Mouse (Mus musculus): ENCODE measurements around the gene Crisp2. TPM values are rescaled to one million over a fixed set of nuclear protein-coding genes. Genes with fewer than 3 reads are reported as not detected.
A peak's percentile ranks its signal among the peaks of the same experiment; 100 is the strongest.

Gene Crisp2
- not detected in 2 replicates for polyA plus RNA-seq (2011; ENCODE audit: insufficient read depth, insufficient read length, low read depth, missing spikeins)

DNA sequence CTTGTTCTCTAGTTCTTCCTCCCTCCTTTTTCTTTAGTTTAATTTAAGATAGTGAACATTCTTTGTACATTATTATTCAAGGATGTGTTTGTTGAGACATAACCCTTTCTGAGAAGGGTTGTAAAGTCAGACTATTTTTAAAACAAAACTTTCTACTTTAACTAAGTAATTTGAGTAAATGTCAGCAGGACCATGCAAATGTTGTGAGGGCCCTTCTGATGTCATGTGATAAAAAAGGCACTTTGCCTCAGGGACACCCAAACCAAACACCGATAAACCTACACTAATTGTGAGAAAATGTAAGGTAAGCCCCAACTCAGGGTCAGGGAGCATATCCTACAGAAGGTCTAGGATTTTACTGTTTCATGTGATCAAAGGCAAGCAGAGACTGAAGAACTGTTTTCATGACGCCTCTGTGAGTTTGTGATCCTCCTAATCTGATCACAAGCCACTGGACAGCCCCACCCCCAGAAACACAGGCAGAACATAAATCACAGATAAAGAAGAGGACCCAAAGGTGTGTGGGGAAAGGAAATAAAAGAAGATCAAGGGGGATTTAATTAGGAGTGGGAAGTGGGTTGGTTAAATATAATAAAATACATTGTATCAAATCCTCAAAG, at the start of gene Crisp2:
Crisp2 (minus strand) TSS at position 51 of the 620 bp plus-strand sequence.
- H3K27ac ChIP-seq (ENCODE audit: insufficient read depth, low read length), result no peak within 1 kb of the TSS
- no peaks in the 10 kb centered on the region for H3K4me1 ChIP-seq (ENCODE audit: control insufficient read depth, insufficient read depth, low read length)
- no peak within 1 kb of the TSS for H3K9ac ChIP-seq (ENCODE audit: low read depth, poor library complexity, severe bottlenecking)
- H3K27me3 ChIP-seq (ENCODE audit: control insufficient read depth, insufficient read depth, low read length, poor library complexity, severe bottlenecking), result no peaks in the 10 kb centered on the region
- no peaks in the 10 kb centered on the region for H3K36me3 ChIP-seq (ENCODE audit: control insufficient read depth, insufficient read depth, low read length, poor library complexity, severe bottlenecking)
- no peaks in the 10 kb centered on the region for H3K9me3 ChIP-seq (replicated peaks; ENCODE audit: control insufficient read depth, insufficient read depth, low read length, poor library complexity, severe bottlenecking)
- TF ChIP-seq POLR2A (IDR thresholded peaks at IDR 0.05; ENCODE audit: insufficient read depth, low read length), result no peak
- TF ChIP-seq EP300 (IDR thresholded peaks at IDR 0.05; ENCODE audit: insufficient read depth, low read depth, low read length), result no peak
- TF ChIP-seq CTCF (IDR thresholded peaks at IDR 0.05; ENCODE audit: low read depth, low read length), result no peak
- no peak within 1 kb of the TSS for H3K4me3 ChIP-seq (ENCODE audit: low read depth, low read length)

DNA sequence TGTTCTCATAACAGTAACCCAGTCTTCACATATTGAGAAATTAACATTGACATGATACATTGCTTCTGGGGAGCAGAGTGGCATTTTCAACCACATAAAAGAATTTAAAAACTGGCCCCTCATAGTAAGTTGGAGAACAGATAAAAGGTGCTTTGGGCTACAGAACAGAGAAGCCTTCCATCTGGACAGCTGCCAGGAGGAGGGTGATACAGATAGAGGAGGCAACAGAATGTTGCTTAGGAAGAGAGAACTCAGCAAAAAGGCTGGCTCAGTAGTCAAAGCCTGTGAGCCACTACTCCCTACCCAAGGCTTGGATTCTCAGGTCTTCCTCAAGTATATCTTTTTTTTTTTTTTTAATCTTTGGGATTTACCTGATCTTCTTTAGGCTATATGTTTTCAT, 48.3 kb upstream of the Crisp2 start:
- Histone ChIP-seq H3K9me3 (replicated peaks; ENCODE audit: control insufficient read depth, insufficient read depth, low read length, poor library complexity, severe bottlenecking) (no peaks in the 10 kb centered on the region), H3K36me3 (ENCODE audit: control insufficient read depth, insufficient read depth, low read length, poor library complexity, severe bottlenecking) (no peaks in the 10 kb centered on the region), H3K9ac (ENCODE audit: low read depth, poor library complexity, severe bottlenecking) (no peak overlapping the region), H3K4me1 (ENCODE audit: control insufficient read depth, insufficient read depth, low read length) (peaks cover 1% of the 10 kb centered on the region), H3K4me3 (ENCODE audit: low read depth, low read length) (no peak overlapping the region), H3K27me3 (ENCODE audit: control insufficient read depth, insufficient read depth, low read length, poor library complexity, severe bottlenecking) (no peaks in the 10 kb centered on the region), H3K27ac (ENCODE audit: insufficient read depth, low read length) (peak overlapping the region; percentile 78)
- TF ChIP-seq CTCF (IDR thresholded peaks at IDR 0.05; ENCODE audit: low read depth, low read length) (no peak), EP300 (IDR thresholded peaks at IDR 0.05; ENCODE audit: insufficient read depth, low read depth, low read length) (no peak), POLR2A (IDR thresholded peaks at IDR 0.05; ENCODE audit: insufficient read depth, low read length) (no peak)

DNA sequence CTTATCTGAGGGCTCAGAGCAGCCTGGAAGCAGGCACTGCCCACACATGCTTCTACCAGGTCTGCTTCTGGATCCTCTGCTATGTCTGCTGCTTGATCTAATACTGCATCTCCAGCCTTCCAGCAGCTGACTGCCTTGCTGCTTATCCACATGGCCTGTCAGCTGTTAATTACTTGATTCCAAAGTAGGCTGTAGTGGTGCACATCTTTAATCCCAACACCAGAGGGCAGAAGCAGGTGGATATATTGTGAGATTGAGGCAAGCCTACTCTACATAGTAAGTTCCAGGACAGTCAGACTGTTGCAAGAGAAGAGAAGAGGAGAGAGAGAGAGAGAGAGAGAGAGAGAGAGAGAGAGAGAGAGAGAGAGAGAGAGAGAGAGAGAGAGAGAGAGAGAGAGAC, 30.5 kb upstream of the Crisp2 start:
- no peaks in the 10 kb centered on the region for H3K27me3 ChIP-seq (ENCODE audit: control insufficient read depth, insufficient read depth, low read length, poor library complexity, severe bottlenecking)
- H3K27ac ChIP-seq (ENCODE audit: insufficient read depth, low read length), result no peak overlapping the region
- no peak for TF ChIP-seq POLR2A (IDR thresholded peaks at IDR 0.05; ENCODE audit: insufficient read depth, low read length)
- TF ChIP-seq CTCF (IDR thresholded peaks at IDR 0.05; ENCODE audit: low read depth, low read length), result peak; percentile 35
- H3K9me3 ChIP-seq (replicated peaks; ENCODE audit: control insufficient read depth, insufficient read depth, low read length, poor library complexity, severe bottlenecking), result no peaks in the 10 kb centered on the region
- H3K4me3 ChIP-seq (ENCODE audit: low read depth, low read length), result no peak overlapping the region
- H3K36me3 ChIP-seq (ENCODE audit: control insufficient read depth, insufficient read depth, low read length, poor library complexity, severe bottlenecking), result no peaks in the 10 kb centered on the region
- no peaks in the 10 kb centered on the region for H3K4me1 ChIP-seq (ENCODE audit: control insufficient read depth, insufficient read depth, low read length)
- H3K9ac ChIP-seq (ENCODE audit: low read depth, poor library complexity, severe bottlenecking), result no peak overlapping the region

DNA sequence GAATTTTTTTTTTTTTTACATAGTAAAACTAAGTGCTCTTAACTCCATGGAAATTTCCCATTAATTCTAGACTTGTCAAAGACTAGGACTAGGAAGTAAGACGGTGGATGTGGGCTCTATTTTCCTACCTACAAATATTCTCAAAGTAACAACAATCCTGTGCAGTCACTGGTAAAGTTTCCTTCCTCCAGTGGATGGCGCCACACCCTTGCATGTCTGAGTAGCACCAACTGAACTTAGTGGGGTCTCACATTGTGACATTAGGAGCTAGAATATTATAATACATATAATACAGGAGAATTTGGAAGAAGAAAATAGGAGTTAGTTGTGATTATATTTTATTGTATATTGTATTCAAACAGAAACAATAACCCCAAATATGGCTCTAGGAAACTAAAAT, 25.1 kb upstream of the Crisp2 start:
- Histone ChIP-seq H3K9ac (ENCODE audit: low read depth, poor library complexity, severe bottlenecking) (no peak overlapping the region), H3K27ac (ENCODE audit: insufficient read depth, low read length) (no peak overlapping the region), H3K4me1 (ENCODE audit: control insufficient read depth, insufficient read depth, low read length) (no peaks in the 10 kb centered on the region), H3K4me3 (ENCODE audit: low read depth, low read length) (no peak overlapping the region), H3K27me3 (ENCODE audit: control insufficient read depth, insufficient read depth, low read length, poor library complexity, severe bottlenecking) (no peaks in the 10 kb centered on the region), H3K9me3 (replicated peaks; ENCODE audit: control insufficient read depth, insufficient read depth, low read length, poor library complexity, severe bottlenecking) (no peaks in the 10 kb centered on the region), H3K36me3 (ENCODE audit: control insufficient read depth, insufficient read depth, low read length, poor library complexity, severe bottlenecking) (no peaks in the 10 kb centered on the region)
- TF ChIP-seq POLR2A (IDR thresholded peaks at IDR 0.05; ENCODE audit: insufficient read depth, low read length) (no peak), EP300 (IDR thresholded peaks at IDR 0.05; ENCODE audit: insufficient read depth, low read depth, low read length) (no peak), CTCF (IDR thresholded peaks at IDR 0.05; ENCODE audit: low read depth, low read length) (no peak)

DNA sequence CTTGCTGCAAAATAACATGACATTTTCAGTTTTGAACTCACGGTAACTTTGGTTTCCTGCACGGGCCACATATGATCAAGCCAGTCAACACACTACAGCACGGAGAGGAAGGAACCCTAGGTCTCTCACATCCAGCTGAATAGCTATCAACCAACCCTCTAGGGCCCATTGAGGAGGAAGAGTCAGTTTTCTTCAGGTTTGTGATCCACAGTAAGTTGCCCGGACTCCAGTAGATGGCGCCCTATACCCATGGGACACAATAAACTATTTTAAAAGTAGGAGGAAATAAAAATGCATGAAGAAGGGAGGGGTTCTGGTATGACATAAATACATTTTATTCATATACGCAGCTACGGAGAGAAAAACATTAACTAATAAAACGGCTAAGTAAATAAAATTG, 17.7 kb upstream of the Crisp2 start:
- Histone ChIP-seq H3K9me3 (replicated peaks; ENCODE audit: control insufficient read depth, insufficient read depth, low read length, poor library complexity, severe bottlenecking) (no peaks in the 10 kb centered on the region), H3K4me3 (ENCODE audit: low read depth, low read length) (no peak overlapping the region), H3K27ac (ENCODE audit: insufficient read depth, low read length) (no peak overlapping the region), H3K27me3 (ENCODE audit: control insufficient read depth, insufficient read depth, low read length, poor library complexity, severe bottlenecking) (no peaks in the 10 kb centered on the region), H3K4me1 (ENCODE audit: control insufficient read depth, insufficient read depth, low read length) (no peaks in the 10 kb centered on the region), H3K9ac (ENCODE audit: low read depth, poor library complexity, severe bottlenecking) (no peak overlapping the region), H3K36me3 (ENCODE audit: control insufficient read depth, insufficient read depth, low read length, poor library complexity, severe bottlenecking) (no peaks in the 10 kb centered on the region)
- no peak for TF ChIP-seq POLR2A (IDR thresholded peaks at IDR 0.05; ENCODE audit: insufficient read depth, low read length)
- peak; percentile 30 for TF ChIP-seq CTCF (IDR thresholded peaks at IDR 0.05; ENCODE audit: low read depth, low read length)

DNA sequence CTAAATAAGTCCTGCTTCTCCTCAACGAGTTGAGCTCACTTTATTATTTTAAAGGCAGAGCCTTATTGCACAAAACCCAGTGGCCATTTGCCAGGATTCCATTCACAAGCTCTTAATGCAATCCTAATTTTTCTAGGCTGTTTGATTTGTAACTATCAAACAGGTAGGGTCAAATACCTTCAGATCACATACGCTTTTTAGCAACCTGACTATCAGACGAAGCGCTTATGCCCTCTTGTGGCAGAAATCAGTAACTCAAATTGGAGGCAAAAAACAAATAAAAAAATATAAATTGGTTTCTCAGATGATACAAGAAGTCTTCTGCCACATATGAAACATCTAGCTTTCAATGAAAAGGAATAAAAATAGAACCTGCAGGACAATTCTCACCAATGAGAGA, 17.0 kb upstream of the Crisp2 start:
- Histone ChIP-seq H3K9me3 (replicated peaks; ENCODE audit: control insufficient read depth, insufficient read depth, low read length, poor library complexity, severe bottlenecking) (no peaks in the 10 kb centered on the region), H3K27me3 (ENCODE audit: control insufficient read depth, insufficient read depth, low read length, poor library complexity, severe bottlenecking) (no peaks in the 10 kb centered on the region), H3K36me3 (ENCODE audit: control insufficient read depth, insufficient read depth, low read length, poor library complexity, severe bottlenecking) (no peaks in the 10 kb centered on the region), H3K9ac (ENCODE audit: low read depth, poor library complexity, severe bottlenecking) (no peak overlapping the region), H3K27ac (ENCODE audit: insufficient read depth, low read length) (no peak overlapping the region), H3K4me1 (ENCODE audit: control insufficient read depth, insufficient read depth, low read length) (no peaks in the 10 kb centered on the region), H3K4me3 (ENCODE audit: low read depth, low read length) (no peak overlapping the region)
- TF ChIP-seq CTCF (IDR thresholded peaks at IDR 0.05; ENCODE audit: low read depth, low read length) (peak; percentile 15), POLR2A (IDR thresholded peaks at IDR 0.05; ENCODE audit: insufficient read depth, low read length) (no peak)

Measured in ES-Bruce4 (cell line).